Mouse (Mus musculus) layer of hippocampus, adult 18-20 months (tissue): ENCODE data around the gene Sat2. TPM values are rescaled to one million over a fixed set of nuclear protein-coding genes. Genes with fewer than 3 reads are reported as not detected.
A peak's percentile ranks its signal among the peaks of the same experiment; 100 is the strongest.

Experiments
- DNase-seq, 2 experiments: peaks; one replicate each; pipeline ENCODE4 v3.0.0; 2022; ENCODE audit warnings: low spot score in 2 of 2
- microRNA-seq, 2 experiments: library from miRNA; unstranded; fragments of <30 nt; microRNA quantifications; one replicate each; pipeline ENCODE4 v1.2.0; 2021
- total RNA-seq, 2 experiments: library from RNA; stranded (reverse); gene quantifications; 2 replicates each; pipeline ENCODE4 v1.2.3; 2021

The Sat2 gene
- total RNA-seq, 2 experiments from 2014 or later = 9.5 to 12.1 TPM

GRCm38 (mm10) chr11:69670786-69671725, 49.2 kb downstream of the Sat2 start:
- peak; percentile 90 to 96 for DNase-seq

DNA sequence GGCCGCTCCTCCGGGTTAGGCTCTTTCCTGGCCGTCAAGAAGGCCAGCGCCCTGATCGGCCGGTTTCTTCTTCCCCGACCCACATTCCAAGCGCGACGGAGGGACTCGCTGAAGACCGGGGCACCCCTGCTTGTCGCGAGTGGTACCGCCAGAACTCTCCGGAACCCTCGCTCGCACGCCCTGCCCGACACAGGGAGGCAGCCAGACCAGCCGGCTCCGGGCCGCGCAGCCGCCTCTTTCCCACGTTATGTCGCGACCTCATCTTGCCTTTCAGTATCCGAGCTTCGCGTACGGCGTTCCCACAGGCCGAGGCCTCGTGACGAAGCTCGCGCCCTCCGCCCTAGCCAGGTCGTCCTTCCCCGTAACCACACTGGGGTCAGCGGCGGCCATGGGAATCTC, 49.9 kb downstream of the Sat2 start:
- DNase-seq = no peak

DNA sequence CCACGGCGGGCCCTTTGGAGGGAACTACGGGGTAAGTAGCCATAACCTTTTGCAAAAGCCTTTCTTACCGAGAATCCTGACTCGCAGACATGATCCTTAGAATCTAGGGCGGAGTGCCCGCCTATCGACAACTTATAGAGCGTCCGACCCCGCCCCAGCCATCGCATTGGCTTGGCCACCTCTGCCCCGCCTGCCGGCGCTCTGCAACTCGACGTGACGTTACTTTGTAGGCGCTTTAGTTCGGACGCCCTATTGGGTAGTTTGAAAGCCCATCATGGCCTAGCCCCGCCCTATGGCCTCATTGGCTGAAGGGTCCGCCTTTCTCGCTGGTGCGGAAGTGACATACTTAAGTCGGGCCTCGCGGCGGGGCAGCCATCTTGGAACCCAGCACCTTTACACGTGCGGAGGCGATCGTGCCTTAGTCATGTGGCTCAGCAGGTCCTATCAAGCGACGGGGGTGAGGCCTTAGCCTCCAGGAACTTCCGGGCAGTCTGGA, 50.4 kb downstream of the Sat2 start, which contains the start of gene Eif4a1:
TSS of gene Eif4a1 (minus strand) at position 213 of the 496 bp plus-strand sequence.
- DNase-seq = peak; percentile 100

Small RNA genes lying within 50 kb of the gene (microRNA-seq; reads per million reads assigned to microRNA genes)
- 4.5 to 5.2 reads per million in 2 experiments for gene Mir1934
- gene Mir467f = 0 reads per million in 2 experiments

Other genes with a start within 250 kb of the Sat2 start
- gene Naa38, start 226.5 kb upstream of the Sat2 start, total RNA-seq = 100 to 1,000 TPM; 107 to 123 TPM
- gene Cyb5d1, start 226.4 kb upstream of the Sat2 start, total RNA-seq = 10 to 100 TPM; 47.8 to 51.2 TPM
- 1 to 10 TPM; 2.5 to 2.7 TPM for gene Tmem88, start 223.8 kb upstream of the Sat2 start, total RNA-seq
- gene Kdm6b, start 208.3 kb upstream of the Sat2 start, total RNA-seq = 10 to 100 TPM; 35.7 to 39.3 TPM
- 1 to 10 TPM; 3.9 to 4.3 TPM for gene Dnah2, start 72.9 kb upstream of the Sat2 start, total RNA-seq
- gene Efnb3, start 61.8 kb upstream of the Sat2 start, total RNA-seq = 100 to 1,000 TPM; 126 to 137 TPM
- 10 to 100 TPM; 14.3 to 14.8 TPM for gene Wrap53, start 41.8 kb upstream of the Sat2 start, total RNA-seq
- gene Trp53, start 41.7 kb upstream of the Sat2 start, total RNA-seq = 10 to 100 TPM; 25.5 to 26.9 TPM
- gene Atp1b2, start 16.1 kb upstream of the Sat2 start, total RNA-seq = 100 to 1,000 TPM; 402 to 407 TPM
- not detected for gene Shbg, start 4.1 kb upstream of the Sat2 start, total RNA-seq
- gene Fxr2, start 11.0 kb downstream of the Sat2 start, total RNA-seq = 100 to 1,000 TPM; 139 to 142 TPM
- gene Sox15, start 33.3 kb downstream of the Sat2 start, total RNA-seq = not detected
- 10 to 100 TPM; 56.2 to 60.3 TPM for gene Mpdu1, start 40.6 kb downstream of the Sat2 start, total RNA-seq
- 10 to 100 TPM; 13.1 to 13.8 TPM for gene Cd68, start 44.1 kb downstream of the Sat2 start, total RNA-seq
- gene Eif4a1, start 50.4 kb downstream of the Sat2 start, total RNA-seq = 100 to 1,000 TPM; 325 to 357 TPM
- 10 to 100 TPM; 96.1 to 97.5 TPM for gene Senp3, start 60.1 kb downstream of the Sat2 start, total RNA-seq
- gene Tnfsf13, start 63.8 kb downstream of the Sat2 start, total RNA-seq = 1 to 10 TPM; 1.9 to 2.0 TPM
- 10 to 100 TPM; 11.4 to 12.4 TPM for gene Tnfsf12, start 73.8 kb downstream of the Sat2 start, total RNA-seq
- 1 to 10 TPM; 1.2 to 1.6 TPM for gene Tnfsfm13, start 74.1 kb downstream of the Sat2 start, total RNA-seq
- 10 to 100 TPM; 55.6 to 55.9 TPM for gene Polr2a, start 136.6 kb downstream of the Sat2 start, total RNA-seq
- gene Slc35g3, start 139.9 kb downstream of the Sat2 start, total RNA-seq = not detected
- 100 to 1,000 TPM; 147 to 152 TPM for gene Zbtb4, start 143.9 kb downstream of the Sat2 start, total RNA-seq
- gene Chrnb1, start 173.9 kb downstream of the Sat2 start, total RNA-seq = 1 to 10 TPM in 1 of 2 experiments, under 1 TPM in 1; 0.52 to 1.0 TPM
- gene Fgf11, start 179.8 kb downstream of the Sat2 start, total RNA-seq = 10 to 100 TPM; 27.4 to 27.6 TPM
- gene Tmem102, start 183.6 kb downstream of the Sat2 start, total RNA-seq = not detected
- not detected for gene Gm39566, start 193.3 kb downstream of the Sat2 start, total RNA-seq
- gene Spem2, start 196.4 kb downstream of the Sat2 start, total RNA-seq = not detected
- gene Spem1, start 200.2 kb downstream of the Sat2 start, total RNA-seq = under 1 TPM in 1 of 2 experiments, not detected in 1; 0.62 TPM
- 100 to 1,000 TPM; 191 to 196 TPM for gene Nlgn2, start 215.8 kb downstream of the Sat2 start, total RNA-seq
- gene Tmem256, start 216.5 kb downstream of the Sat2 start, total RNA-seq = 100 to 1,000 TPM; 110 to 117 TPM
- gene Plscr3, start 224.4 kb downstream of the Sat2 start, total RNA-seq = 10 to 100 TPM; 15.9 to 16.1 TPM
- not detected for gene Tnk1, start 236.7 kb downstream of the Sat2 start, total RNA-seq